Mouse (Mus musculus) ES-E14 (cell line): ENCODE measurements at regions not wholly inside any gene's neighbourhood (a gene's known extent, or its start where the extent isn't known, plus 50 kb on each side); places are given as distances from the start of the nearest gene placed in this dataset.

Experiments
- DNase-seq: peaks from one replicate; pipeline ENCODE4 v3.0.0-alpha.2; 2013; ENCODE audit warnings: low read depth, low spot score
- H3K27ac ChIP-seq: 2 replicates; pipeline ENCODE4 v1.5.1; 2012; ENCODE audit warnings: low read depth, mild to moderate bottlenecking, low read length, moderate library complexity, mixed read lengths; ENCODE audit not compliant: poor library complexity, insufficient read depth, severe bottlenecking
- H3K36me3 ChIP-seq: 2 replicates; pipeline ENCODE4 v1.6.1; 2012; ENCODE audit warnings: mild to moderate bottlenecking, low read length, moderate library complexity, mixed read lengths; ENCODE audit not compliant: control insufficient read depth, poor library complexity, insufficient read depth, severe bottlenecking
- H3K4me1 ChIP-seq, 2 experiments: fragments of 150-350 bp in 1 of 2; sonication (generic) in 1 of 2; 2 replicates each; pipeline ENCODE4 v1.6.1; 2012; ENCODE audit warnings: low read length in 2 of 2, mild to moderate bottlenecking in 1 of 2, mixed read lengths in 1 of 2; ENCODE audit not compliant: control insufficient read depth in 2 of 2, insufficient read depth in 2 of 2, poor library complexity in 1 of 2
- H3K4me3 ChIP-seq, 2 experiments: fragments of 150-350 bp in 1 of 2; sonication (generic) in 1 of 2; 2 replicates each; pipeline ENCODE4 v1.5.1; 2012; ENCODE audit warnings: low read length in 2 of 2, low read depth in 1 of 2, mild to moderate bottlenecking in 1 of 2, mixed read lengths in 1 of 2; ENCODE audit not compliant: insufficient read depth in 1 of 2, poor library complexity in 1 of 2, severe bottlenecking in 1 of 2
- H3K9ac ChIP-seq: 2 replicates; pipeline ENCODE4 v1.6.1; 2012; ENCODE audit warnings: low read depth, mild to moderate bottlenecking, low read length, mixed read lengths; ENCODE audit not compliant: poor library complexity, insufficient read depth, severe bottlenecking
- H3K9me3 ChIP-seq: fragments of 150-350 bp; sonication (generic); 2 replicates; pipeline ENCODE4 v1.6.1; 2012; ENCODE audit warnings: low read depth, mild to moderate bottlenecking, low read length; ENCODE audit not compliant: control insufficient read depth, insufficient read depth
- CHD2 ChIP-seq: IDR thresholded peaks from 2 replicates; pipeline ENCODE4 v1.6.1; 2014; ENCODE audit warnings: mild to moderate bottlenecking, low read depth, low read length, inconsistent platforms
- HCFC1 ChIP-seq: IDR thresholded peaks from 2 replicates; pipeline ENCODE4 v1.6.1; 2012; ENCODE audit warnings: low read length, inconsistent platforms, borderline replicate concordance; ENCODE audit not compliant: insufficient read depth
- MAFK ChIP-seq: IDR thresholded peaks from 2 replicates; pipeline ENCODE4 v1.6.1; 2014; ENCODE audit warnings: mild to moderate bottlenecking, low read depth, low read length, inconsistent platforms; ENCODE audit not compliant: insufficient read depth
- ZC3H11A ChIP-seq: IDR thresholded peaks from 2 replicates; pipeline ENCODE4 v1.6.1; 2012; ENCODE audit warnings: low read depth, mild to moderate bottlenecking, inconsistent platforms, low read length, borderline replicate concordance
- ZNF384 ChIP-seq: IDR thresholded peaks from 2 replicates; pipeline ENCODE4 v1.6.1; 2012; ENCODE audit warnings: low read depth, low read length, inconsistent platforms
- in situ Hi-C, 2 experiments: fragments of 600-800 bp; cut with MboI; formaldehyde crosslinking; loops; one replicate each; pipeline ENCODE4 v1.15.1; 2025; ENCODE audit warnings: low sequenced_read_pairs in 2 of 2, inconsistent platforms in 1 of 2; ENCODE audit not compliant: unreplicated experiment in 2 of 2

GRCm38 (mm10) chr16:80567120-80567519 lies 633.4 kb upstream of the Ncam2 start:
- no peak overlapping the region for H3K9ac ChIP-seq
- no peaks in the 10 kb centered on the region for H3K4me1 ChIP-seq
- DNase-seq, result no peak
- H3K9me3 ChIP-seq, result no peaks in the 10 kb centered on the region
- no peak overlapping the region for H3K4me3 ChIP-seq
- in situ Hi-C loops, result no loop called here
- no peaks in the 10 kb centered on the region for H3K36me3 ChIP-seq
- no peak overlapping the region for H3K27ac ChIP-seq
- TF ChIP-seq ZC3H11A, result no peak
- no peak for TF ChIP-seq HCFC1
- TF ChIP-seq ZNF384, result no peak
- no peak for TF ChIP-seq CHD2
- TF ChIP-seq MAFK, result no peak

- DNase-seq, result no peak
- Histone ChIP-seq H3K27ac (no peak overlapping the region), H3K9ac (no peak overlapping the region), H3K9me3 (peaks cover 18% of the 10 kb centered on the region), H3K4me3 (no peak overlapping the region), H3K4me1 (no peaks in the 10 kb centered on the region), H3K36me3 (no peaks in the 10 kb centered on the region)
- in situ Hi-C loops, result no loop called here
- TF ChIP-seq CHD2, result no peak
- no peak for TF ChIP-seq MAFK
- no peak for TF ChIP-seq ZNF384
- TF ChIP-seq HCFC1, result no peak
- TF ChIP-seq ZC3H11A, result no peak
These were observed 613.2 kb upstream of the Ncam2 start for GRCm38 (mm10) chr16:80587278-80587677.

GRCm38 (mm10) chr16:80603943-80604342 lies 596.6 kb upstream of the Ncam2 start:
- no peak overlapping the region for H3K4me3 ChIP-seq
- H3K36me3 ChIP-seq, result no peaks in the 10 kb centered on the region
- H3K9ac ChIP-seq, result no peak overlapping the region
- no peak for DNase-seq
- in situ Hi-C loops, result no loop called here
- TF ChIP-seq CHD2 (no peak), ZC3H11A (no peak), ZNF384 (no peak), HCFC1 (no peak), MAFK (no peak)
- H3K4me1 ChIP-seq, result no peaks in the 10 kb centered on the region
- H3K9me3 ChIP-seq, result no peaks in the 10 kb centered on the region
- no peak overlapping the region for H3K27ac ChIP-seq
